Mouse (Mus musculus) kidney, adult 8-10 months (tissue): ENCODE measurements at regions not wholly inside any gene's neighbourhood (a gene's known extent, or its start where the extent isn't known, plus 50 kb on each side); places are given as distances from the start of the nearest gene placed in this dataset.
"Not testable (repeated sequence)": the region's sequence is repeated elsewhere in the genome, so short reads cannot be mapped to it uniquely, and the experiment has no call there.

Experiments used
- DNase-seq, 2 experiments: peaks; one replicate each; pipeline ENCODE4 v3.0.0; 2022

DNA sequence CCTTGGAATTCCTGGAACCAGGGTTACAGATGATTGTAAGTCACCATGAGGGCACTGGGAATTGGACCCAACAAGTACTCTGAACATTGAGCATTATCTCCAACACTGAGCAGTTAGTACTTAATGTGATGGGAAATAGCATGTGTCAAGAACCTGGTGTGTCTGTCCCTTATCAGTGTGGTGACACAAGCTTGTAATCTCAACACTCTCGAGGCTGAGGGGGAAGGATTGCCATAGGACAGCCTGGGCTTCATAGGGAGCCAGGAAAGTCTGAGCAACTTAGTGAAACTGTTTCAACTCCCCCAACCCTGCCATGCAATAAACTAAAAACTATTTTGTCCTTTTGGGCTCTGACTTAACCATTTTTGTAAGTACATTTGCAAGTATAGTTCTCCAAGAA is 100.0 kb downstream of the Wdr20rt start:
- DNase-seq = no peak

- no peak for DNase-seq
Measured at GRCm38 (mm10) chr12:65328532-65328931, 103.2 kb downstream of the Wdr20rt start.

GRCm38 (mm10) chr12:65329678-65330077 is 104.4 kb downstream of the Wdr20rt start:
- DNase-seq = no peak

GRCm38 (mm10) chr12:65340009-65340408 is 114.7 kb downstream of the Wdr20rt start:
- no peak for DNase-seq

- DNase-seq = no peak
Measured at GRCm38 (mm10) chr12:65347251-65347650, 121.9 kb downstream of the Wdr20rt start.

DNA sequence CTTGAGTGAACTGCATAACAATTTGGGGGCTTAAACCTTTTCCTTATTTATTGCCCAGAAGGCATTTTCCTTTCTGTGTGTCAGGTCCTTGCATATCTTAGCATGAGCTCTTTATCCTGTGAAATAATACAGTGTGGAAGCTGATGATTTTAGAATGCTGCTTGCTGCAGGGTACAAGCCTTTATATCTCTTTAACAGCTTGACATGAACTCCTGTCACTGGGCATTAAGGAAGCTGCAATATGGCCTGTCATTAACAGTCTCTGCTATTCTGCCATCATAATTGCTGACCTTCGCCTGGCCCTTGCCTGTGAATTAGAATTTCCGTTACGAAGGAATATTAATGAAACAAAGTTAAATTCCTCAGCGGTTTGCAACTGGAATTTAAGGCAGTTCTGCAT is 124.2 kb downstream of the Wdr20rt start:
- DNase-seq = no peak

GRCm38 (mm10) chr12:65364179-65364578 is 138.9 kb downstream of the Wdr20rt start:
- no peak for DNase-seq

DNA sequence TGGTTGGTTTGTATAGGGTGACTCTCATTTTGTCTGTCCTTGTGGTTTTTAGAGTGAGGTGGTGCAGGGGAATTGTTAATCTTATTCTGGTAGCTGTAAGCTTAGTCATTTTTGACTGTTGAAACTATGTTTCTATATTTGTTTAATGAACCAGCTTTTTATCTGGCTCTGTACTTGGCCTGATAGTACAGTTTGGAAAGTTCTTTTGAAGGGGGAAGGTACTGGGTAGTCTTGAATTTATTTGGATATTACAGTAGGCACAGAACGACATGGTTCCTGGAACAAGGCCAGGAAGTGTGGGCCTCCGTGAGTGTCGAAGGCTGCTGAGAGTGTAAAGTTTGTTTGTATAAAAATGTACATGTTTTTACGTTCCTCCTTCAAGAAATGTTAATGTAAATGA is 142.0 kb downstream of the Wdr20rt start:
- no peak for DNase-seq

DNA sequence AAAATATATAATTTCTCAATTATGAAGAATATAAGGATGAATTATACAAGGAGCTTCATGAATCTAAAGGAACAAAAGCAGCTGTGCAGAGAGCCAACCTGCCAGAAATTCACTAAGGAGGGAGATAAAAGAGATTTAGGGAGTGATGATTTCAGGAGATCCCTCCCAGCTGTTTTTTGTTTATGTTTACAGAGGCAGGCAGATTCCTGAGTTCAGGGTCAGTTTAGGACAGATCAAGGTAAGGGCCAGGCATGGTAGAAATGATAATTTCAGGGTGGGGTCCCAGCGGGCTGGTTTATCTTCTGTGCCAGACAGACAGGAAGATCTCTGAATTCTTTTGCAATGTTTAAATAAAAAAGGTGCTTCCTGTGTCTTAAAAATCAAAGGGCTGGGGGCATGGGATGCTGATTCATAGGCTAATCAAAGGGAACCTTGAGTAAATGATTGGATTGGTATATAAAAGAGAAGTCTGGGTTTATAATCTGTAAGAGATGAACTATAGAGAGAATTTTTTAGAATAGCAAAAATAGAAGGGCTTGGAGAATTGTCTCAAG is 142.6 kb downstream of the Wdr20rt start:
- DNase-seq = no peak

DNA sequence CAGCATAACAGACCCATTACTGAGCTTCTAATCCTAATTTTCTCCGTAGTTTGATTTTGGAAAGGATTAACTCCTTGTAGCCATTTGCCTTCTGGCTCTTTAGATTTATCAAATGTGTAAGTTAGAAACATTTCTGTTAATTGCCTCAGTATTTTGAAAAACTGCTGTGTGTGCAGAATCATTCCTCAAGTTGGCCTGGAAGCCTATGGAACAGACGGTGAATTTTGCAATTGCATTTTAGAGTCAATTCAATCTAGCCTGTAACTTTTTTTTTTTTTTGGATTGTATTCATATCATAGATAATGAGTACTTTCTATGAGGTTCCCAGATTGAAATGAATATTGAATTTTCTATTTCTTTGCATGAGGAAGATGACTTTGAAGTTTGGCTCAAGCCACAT is 146.3 kb downstream of the Wdr20rt start:
- no peak for DNase-seq

DNA sequence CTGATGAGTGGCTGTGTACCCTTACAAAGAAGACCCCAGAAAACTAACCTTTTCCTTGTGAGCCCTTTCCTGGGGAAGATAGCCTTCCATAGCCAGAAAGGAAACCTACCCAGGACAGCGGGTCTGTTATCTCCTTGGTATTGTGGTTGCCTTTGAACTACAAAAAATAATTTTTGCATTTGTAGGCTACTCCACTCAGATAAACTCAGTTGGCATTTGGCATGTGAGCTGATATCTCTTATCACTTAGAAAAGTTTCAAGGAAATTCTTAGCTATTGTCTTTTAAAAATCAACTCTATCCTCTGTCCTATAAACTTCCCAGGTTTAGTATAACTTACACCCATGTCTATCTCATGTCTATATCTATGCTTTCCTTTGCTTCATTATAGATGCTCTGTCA is 154.0 kb downstream of the Wdr20rt start:
- DNase-seq = no peak

DNA sequence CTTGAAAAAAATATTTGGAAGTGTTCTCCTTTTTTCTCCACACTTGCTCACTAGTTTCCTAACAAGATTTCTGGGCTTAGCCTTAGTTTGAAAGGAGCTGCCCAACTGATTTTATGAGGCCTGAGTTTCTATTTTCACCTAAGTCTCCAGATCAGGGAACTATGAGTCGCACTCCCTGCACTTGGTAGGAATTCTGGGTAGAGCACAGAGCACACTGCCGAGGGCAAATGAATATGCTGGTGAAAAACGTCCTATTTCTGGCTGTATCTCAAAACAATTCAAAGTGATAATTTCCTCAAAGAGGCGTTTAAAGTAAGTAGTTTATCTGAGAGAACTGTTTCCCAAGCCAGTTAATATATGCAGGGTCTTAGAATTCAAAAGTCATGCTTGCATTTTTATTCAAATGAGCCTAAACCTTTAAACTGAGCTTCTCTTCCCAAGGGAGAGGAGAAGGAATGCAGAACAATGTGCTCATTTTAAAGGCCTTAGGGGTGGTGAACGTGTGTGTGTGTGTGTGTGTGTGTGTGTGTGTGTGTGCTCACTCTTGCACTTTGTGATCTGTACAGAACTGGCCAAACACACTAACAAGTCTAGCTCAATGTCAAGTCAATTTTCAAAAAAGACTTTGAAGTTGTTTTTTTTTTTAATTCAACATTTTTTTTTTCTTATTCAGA is 156.9 kb downstream of the Wdr20rt start:
- no peak for DNase-seq

GRCm38 (mm10) chr12:65382796-65383195 is 157.5 kb downstream of the Wdr20rt start:
- not testable (repeated sequence) for DNase-seq

DNA sequence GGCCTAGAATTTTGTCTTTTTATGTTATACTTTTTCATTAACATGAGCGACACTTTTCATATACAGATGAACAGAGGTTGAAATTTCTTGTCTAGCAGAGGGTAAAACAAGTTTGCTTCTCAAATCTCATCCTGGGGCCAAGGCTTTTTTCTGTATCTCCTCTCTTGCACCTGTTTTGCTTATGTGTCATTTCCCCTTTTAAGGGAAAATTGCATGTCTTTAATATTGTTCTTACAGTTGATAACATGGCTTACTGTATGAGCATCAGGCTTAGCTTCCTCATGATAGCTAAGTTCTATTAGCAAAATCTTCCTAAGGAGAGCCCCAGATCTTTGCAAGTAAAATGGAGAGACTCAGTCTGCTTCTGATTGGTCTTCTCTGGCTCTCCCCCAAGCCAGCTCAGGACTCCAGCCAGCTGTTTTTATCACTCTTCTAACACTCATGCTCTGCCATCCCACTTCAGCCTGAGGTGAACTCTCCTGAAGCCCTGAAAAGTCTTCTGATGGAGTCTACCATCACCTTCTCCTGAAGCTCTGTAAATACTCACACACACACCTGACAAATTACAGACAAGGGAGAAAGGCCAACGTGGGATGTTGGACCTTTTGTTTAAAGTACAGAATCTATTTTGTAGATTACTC is 160.8 kb downstream of the Wdr20rt start:
- no peak for DNase-seq

DNA sequence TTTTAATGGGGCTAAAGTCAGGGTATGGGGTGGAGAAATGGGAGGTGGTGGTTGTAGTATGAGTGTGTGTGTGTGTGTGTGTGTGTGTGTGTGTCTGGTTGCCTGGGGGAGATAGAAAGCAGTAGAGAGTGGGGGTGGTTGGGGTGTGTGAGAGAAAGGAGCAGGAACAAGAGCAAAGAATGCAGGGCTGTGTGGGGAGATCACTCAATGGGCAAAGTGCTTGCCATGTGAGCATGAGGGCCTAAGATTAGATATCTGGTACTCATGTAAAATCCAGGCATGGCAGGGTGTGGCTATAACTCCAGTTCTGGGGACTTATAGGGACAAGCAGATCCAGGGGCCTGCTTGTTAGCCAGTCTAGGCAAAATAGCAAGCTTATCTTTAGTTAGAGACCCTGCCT is 161.7 kb downstream of the Wdr20rt start:
- DNase-seq = no peak

DNA sequence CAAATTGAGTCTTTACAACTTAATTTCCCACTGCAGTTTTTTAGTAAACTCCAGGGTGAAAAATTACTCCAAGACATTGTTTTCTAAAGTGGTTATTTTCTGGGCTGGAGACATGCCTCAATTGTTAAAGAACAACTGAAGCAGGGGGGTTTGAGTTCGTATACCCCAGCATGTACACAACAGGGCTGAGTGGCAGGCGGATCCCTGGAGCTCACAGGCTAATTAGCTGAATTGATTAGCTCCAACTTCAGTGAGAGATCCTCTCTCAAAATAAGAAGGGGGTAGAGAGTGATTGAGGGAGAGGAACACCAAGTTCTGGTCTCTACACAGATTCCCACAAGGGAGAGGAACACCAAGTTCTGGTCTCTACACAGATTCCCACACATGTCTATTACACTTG is 164.2 kb downstream of the Wdr20rt start:
- no peak for DNase-seq

- no peak for DNase-seq
Measured at GRCm38 (mm10) chr12:65390330-65390729, 165.0 kb downstream of the Wdr20rt start.

DNA sequence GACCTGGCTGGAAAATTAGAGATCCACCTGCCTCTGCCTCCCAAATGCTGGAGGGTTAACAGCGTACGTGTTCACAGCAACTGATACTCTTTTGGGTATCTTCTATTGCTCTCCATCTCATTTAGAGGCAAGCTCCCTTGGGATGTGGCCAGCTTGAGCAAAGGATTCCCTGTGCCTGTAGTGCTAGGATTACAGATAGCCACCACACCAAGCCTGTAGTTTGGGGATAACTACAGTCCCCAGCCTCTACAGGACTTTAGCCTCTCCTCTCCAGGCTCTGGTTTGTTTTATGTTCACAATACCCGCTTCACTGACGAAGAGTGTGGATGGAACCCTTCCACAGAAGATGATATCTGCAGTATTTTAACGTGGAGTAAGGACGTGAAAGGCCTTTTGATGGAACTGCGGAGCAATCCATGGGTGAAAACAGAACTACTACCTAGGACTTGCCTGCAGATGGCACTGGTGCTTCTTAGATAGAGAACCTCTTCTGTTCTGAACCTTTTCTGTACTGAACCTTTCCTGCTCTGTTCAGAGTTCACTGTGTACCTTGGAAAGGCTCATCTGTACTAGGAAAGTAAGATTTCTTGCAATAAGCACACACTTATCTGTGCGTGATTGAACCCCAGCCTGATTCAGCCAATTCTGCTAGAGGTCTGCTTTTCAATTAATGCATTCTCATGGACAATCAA is 176.6 kb downstream of the Wdr20rt start:
- DNase-seq = peak; percentile 8 to 24

DNA sequence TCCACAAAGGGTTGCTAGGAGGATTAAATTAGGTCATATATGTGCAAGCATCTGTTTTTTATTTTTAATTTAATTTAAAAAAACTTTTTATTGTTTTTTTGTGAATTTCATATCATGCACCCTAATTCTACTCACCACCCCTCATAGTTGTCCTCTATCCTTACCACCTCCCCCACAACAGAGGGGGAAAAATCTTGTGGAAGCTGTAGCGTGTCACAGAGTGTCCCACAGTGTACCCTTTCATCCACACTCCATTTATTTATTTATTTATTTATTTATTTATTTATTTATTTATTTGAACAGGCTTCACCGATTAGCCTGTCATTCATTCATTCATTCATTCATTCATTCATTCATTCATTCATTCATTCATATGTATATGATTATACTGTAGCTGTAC is 177.8 kb downstream of the Wdr20rt start:
- no peak for DNase-seq

- no peak for DNase-seq
Measured at GRCm38 (mm10) chr12:65413034-65413700, 187.8 kb downstream of the Wdr20rt start.

DNA sequence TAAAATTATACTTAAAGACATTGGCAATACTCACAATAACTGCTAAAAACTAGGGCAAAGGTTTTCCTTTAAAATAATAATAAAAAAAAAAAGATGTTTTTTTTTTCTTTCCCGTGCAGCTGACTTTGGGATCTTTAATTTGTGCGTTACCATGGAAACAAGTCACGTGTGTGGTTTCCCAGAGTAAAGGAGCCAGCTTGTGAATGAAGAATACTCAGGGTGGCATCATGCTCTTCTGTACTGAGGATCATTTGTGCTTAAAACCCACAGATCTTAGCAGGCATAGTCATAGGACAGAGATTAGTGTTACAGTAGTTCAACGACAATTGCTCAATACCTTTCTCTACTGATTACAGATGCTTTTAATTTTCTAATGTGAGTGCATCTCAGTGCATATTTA is 189.1 kb downstream of the Wdr20rt start:
- DNase-seq = no peak

DNA sequence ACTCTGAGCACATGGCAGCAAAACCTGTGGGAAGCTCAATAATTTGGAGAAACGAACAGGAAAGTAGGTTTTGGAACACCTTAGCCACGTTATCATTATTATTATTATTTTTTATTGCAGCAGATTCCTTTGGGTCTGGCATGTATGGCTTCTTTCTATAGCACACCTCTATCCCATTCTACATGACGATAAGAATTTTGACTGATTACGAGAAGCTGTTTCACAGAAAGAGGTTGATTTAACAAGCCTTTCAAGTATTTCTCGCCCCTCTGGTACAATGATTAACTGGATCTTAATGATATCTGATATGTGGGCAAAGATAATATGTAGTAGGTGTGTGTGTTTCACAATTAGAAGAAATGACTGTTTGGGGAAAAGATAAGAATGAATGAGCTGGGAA is 191.6 kb downstream of the Wdr20rt start:
- no peak for DNase-seq

- DNase-seq = no peak
Measured at GRCm38 (mm10) chr12:65420127-65420526, 194.8 kb downstream of the Wdr20rt start.
